Mouse (Mus musculus) adrenal gland, postnatal 0 days (tissue): ENCODE data around the gene Glis1. TPM values are rescaled to one million over a fixed set of nuclear protein-coding genes. Genes with fewer than 3 reads are reported as not detected.

ENCODE experiments used
- microRNA-seq: library from miRNA; unstranded; fragments of <30 nt; microRNA quantifications from one replicate; pipeline ENCODE4, GENCODE M21; 2016; ENCODE audit warnings: borderline replicate concordance; ENCODE audit not compliant: insufficient number of aligned reads
- polyA plus RNA-seq: library from polyadenylated mRNA; unstranded; fragments of >200 nt; fragmentation: Nextera tagmentation; extraction: Ambion mirVana; gene quantifications from 2 replicates; pipeline ENCODE4 v1.2.1, GENCODE M21; 2015

The Glis1 gene
- 0.54 and 0.95 TPM in 2 replicates for polyA plus RNA-seq

DNA sequence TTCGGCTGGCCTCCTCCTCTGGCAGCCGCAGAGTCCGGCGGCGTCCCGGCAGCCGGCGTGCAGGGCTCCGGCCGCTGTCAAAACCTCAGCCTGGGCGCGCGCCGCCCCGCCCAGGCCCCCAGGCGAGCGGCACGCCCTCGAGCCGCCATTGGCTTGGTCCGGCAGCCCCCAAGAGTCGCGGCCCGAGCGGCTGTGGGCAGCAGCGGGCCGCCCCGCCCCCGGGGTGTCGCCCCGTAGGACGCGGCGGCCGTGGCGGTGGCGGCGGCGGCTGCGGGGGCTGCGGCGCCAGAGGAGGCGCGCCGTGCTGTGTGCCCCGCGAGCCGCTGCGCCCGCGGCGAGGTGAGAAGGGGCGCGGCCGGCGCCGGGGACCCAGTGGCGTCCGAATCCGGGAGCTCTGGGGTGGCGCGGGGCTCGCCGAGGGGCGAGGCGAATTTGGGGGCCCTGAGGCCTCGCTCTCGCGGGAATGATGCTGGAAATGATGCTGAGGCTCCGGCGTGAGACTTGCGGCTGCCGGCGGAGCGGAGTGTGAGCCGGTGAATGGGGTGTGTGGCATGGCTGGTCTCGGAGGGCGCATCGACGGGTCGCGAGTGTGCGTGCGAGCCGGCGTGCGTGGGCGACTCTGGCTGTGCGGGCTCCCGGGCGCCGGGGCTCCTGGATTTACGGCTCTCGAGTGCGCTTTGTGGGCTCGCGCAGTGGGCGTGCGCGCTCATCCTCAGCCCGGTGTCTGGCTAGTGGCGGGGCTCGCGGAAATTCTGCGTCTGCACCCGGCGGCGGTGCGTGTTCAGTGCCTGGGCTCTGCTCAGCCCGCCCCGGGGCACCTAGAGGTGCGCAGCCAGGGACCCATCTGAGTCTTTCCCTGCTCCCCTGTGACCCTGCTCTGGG, at the start of gene Glis1:
Glis1 (plus strand) TSS at position 236 of the 882 bp plus-strand sequence.

DNA sequence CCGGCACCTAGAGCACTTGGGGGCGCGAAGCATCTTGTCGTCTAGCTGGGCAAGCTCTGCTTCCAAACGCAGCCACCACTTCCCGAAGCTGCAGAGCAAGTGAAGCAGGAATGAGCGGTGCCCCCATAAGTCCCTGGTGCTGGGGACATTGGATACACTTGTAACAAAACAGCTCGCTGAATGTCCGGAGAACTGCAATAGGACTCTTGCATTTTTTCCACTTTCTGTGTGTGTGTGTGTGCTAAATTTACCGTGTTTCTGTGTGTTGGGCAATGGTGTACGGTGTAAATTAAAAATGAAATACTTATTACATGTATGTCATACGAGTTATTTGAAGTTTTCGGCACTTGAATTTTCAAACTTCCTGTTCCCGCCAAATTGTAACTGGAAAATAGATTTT, 249.7 kb downstream of the Glis1 start, which contains the start of gene Dmrtb1:
Dmrtb1 (minus strand) TSS at position 101 of the 400 bp plus-strand sequence.

Small RNA genes within 50 kb of the gene (microRNA-seq; reads per million reads assigned to microRNA genes)
- not detected for gene Gm24804

Other genes starting within 250 kb of the Glis1 start
- not detected in 2 replicates for gene Ldlrad1, start 225.4 kb upstream of the Glis1 start, polyA plus RNA-seq
- gene Lrrc42, start 181.1 kb upstream of the Glis1 start, polyA plus RNA-seq = 30.5 and 34.8 TPM in 2 replicates
- gene Hspb11, start 181.0 kb upstream of the Glis1 start, polyA plus RNA-seq = 59.2 and 71.8 TPM in 2 replicates
- 0.15 and 0.20 TPM in 2 replicates for gene Dio1, start 127.4 kb upstream of the Glis1 start, polyA plus RNA-seq
- gene Yipf1, start 120.2 kb upstream of the Glis1 start, polyA plus RNA-seq = 238 and 436 TPM in 2 replicates
- gene Ndc1, start 66.8 kb upstream of the Glis1 start, polyA plus RNA-seq = 8.4 and 15.6 TPM in 2 replicates
- gene Dmrtb1, start 249.6 kb downstream of the Glis1 start, polyA plus RNA-seq = not detected in 2 replicates